Mouse (Mus musculus) kidney, adult 2 months (tissue): ENCODE measurements around the gene Chfr.

Experiments used
- CTCF ChIP-seq: fragments of 200-500 bp; conservative IDR thresholded peaks from 2 replicates; pipeline ENCODE4 v1.5.1; 2011; ENCODE audit warnings: low read depth, mild to moderate bottlenecking, control low read depth, low read length, moderate library complexity, mixed read lengths; ENCODE audit not compliant: insufficient read depth, insufficient read length
- POLR2A ChIP-seq: fragments of 200-500 bp; IDR thresholded peaks from one replicate; pipeline ENCODE4 v1.6.1; 2011; ENCODE audit warnings: low read depth, low read length, control low read depth

DNA sequence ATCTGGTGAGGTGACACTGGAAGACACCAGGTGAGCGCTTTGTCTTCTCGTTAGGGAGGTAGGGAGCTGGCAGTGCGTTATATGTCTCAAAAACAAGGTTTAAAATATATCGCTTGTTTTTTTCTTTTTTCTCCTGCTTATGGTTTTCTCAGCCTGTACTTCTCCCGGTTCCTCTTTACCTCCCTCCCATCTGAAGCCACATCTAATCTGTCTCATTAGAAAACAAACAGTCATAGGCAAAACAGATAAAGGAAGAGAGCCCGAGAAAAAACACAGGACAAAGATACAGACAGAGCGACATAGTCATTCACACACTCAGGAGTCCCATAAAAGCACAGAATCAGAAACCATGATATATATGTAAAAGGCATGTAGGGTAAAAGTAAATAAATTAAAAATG is 4.8 kb downstream of the Chfr start:
- no peak for TF ChIP-seq POLR2A
- no peak for TF ChIP-seq CTCF
